Mouse (Mus musculus) liver, postnatal 0 days (tissue): ENCODE results near the gene Adtrp.

Source experiments
- CTCF ChIP-seq: sonication (generic); IDR thresholded peaks from 2 replicates; pipeline ENCODE4 v1.5.1; 2016; ENCODE audit warnings: antibody characterized with exemption, low read depth
- EP300 ChIP-seq: IDR thresholded peaks from 2 replicates; pipeline ENCODE4 v1.6.1; 2016; ENCODE audit warnings: antibody characterized with exemption, low read depth, mild to moderate bottlenecking

DNA sequence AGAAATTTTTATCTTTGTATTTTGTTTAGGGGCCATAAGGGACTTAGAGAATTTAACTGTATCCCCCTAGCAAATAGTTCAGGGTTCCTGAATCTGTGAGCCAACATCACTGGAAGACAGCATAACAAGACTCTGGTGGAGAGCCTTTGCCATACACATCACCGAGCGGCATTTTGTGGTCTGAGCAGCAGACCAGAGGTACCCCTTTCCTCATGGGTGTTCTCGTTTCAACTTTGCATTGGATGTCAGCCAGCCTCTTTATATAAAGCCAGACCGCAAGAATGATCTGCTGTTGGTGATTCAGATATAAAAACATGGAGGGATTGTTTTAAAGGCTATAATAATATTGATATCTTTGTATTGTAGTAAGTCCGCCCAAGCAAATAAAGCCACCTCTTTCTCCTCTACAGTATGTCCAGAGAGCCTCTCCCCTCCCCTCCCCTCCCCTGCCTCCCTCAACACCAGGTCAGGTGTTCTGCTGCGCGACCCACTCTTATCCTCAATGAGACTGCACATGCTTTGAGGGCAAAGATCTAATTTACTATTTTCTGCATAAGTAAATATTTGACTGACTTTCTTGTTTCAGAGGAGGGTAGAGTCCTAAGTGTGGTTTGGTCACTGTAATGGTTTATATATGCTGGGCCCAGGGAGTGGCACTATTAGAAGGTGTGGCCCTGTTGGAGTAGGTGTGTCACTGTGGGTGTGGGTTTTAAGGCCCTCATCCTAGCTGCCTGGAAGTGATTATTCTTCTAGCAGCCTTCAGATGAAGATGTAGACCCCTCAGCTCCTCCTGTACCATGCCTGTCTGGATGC is 62.4 kb downstream of the Adtrp start:
- TF ChIP-seq CTCF, result no peak
- no peak for TF ChIP-seq EP300
